Mouse (Mus musculus) liver, embryonic 11.5 days (tissue): ENCODE results near the gene Prrc2a. TPM values are rescaled to one million over a fixed set of nuclear protein-coding genes. Genes with fewer than 3 reads are reported as not detected.

Source experiments
- ATAC-seq: fragments of 200-750 bp; cut with Nextera tagmentation; replicated peaks from 2 replicates; pipeline ENCODE4 v1.8.0; 2017; ENCODE audit warnings: moderate number of reproducible peaks, mild to moderate bottlenecking, moderate TSS enrichment, moderate library complexity; ENCODE audit not compliant: low FRiP score
- DNase-seq: peaks from one replicate; pipeline ENCODE4 v3.0.0-alpha.2; 2017; ENCODE audit warnings: low spot score
- H3K27ac ChIP-seq: fragments of 300-500 bp; sonication (generic); 2 replicates; pipeline ENCODE4 v1.5.1; 2014; ENCODE audit warnings: mild to moderate bottlenecking, low read depth, low read length, control low read depth
- H3K27me3 ChIP-seq: fragments of 300-500 bp; sonication (generic); replicated peaks from 2 replicates; pipeline ENCODE4 v1.6.1; 2014; ENCODE audit warnings: low read length, mixed read lengths; ENCODE audit not compliant: control insufficient read depth, insufficient read depth
- H3K36me3 ChIP-seq: fragments of 300-500 bp; sonication (generic); 2 replicates; pipeline ENCODE4 v1.6.1; 2014; ENCODE audit warnings: mild to moderate bottlenecking, low read length, moderate library complexity, mixed read lengths; ENCODE audit not compliant: control insufficient read depth, insufficient read depth
- H3K4me1 ChIP-seq: fragments of 300-500 bp; sonication (generic); replicated peaks from 2 replicates; pipeline ENCODE4 v1.6.1; 2014; ENCODE audit warnings: low read length, mixed read lengths; ENCODE audit not compliant: control insufficient read depth, insufficient read depth
- H3K4me2 ChIP-seq: fragments of 300-500 bp; sonication (generic); 2 replicates; pipeline ENCODE4 v1.6.1; 2014; ENCODE audit warnings: mild to moderate bottlenecking, control low read depth, moderate library complexity
- H3K4me3 ChIP-seq: fragments of 300-500 bp; sonication (generic); 2 replicates; pipeline ENCODE4 v1.5.1; 2014; ENCODE audit warnings: low read depth, low read length, control low read depth
- H3K9ac ChIP-seq: fragments of 300-500 bp; sonication (generic); 2 replicates; pipeline ENCODE4 v1.6.1; 2014; ENCODE audit warnings: low read depth, low read length, control low read depth
- H3K9me3 ChIP-seq: fragments of 300-500 bp; sonication (generic); 2 replicates; pipeline ENCODE4 v1.6.1; 2016; ENCODE audit warnings: low read length, inconsistent platforms, mixed read lengths; ENCODE audit not compliant: control insufficient read depth
- WGBS: fragments of 180-500 bp; shearing (Covaris S2); extraction: QIAGEN DNeasy Blood & Tissue Kit; methylation state at CpG from one replicate; pipeline ENCODE4 v1.1.7; 2014; 5-methylcytosine and 5-hydroxymethylcytosine counted together
- polyA plus RNA-seq: library from polyadenylated mRNA; unstranded; fragments of >200 nt; fragmentation: Nextera tagmentation; extraction: Ambion mirVana; gene quantifications from 2 replicates; pipeline ENCODE4 v1.2.1, GENCODE M21; 2014

Gene Prrc2a
- polyA plus RNA-seq, 1 experiment from 2014 or later, result 205 TPM

GRCm38 (mm10) chr17:35161421-35161820, 3.3 kb downstream of the Prrc2a start:
- ATAC-seq (no peak), DNase-seq (no peak)
- Histone ChIP-seq H3K9me3 (no peaks in the 10 kb centered on the region), H3K4me1 (peaks cover 18% of the 10 kb centered on the region), H3K4me3 (peak overlapping the region; percentile 18; the same call in 1 of the 2 replicates), H3K36me3 (peaks cover 63% of the 10 kb centered on the region), H3K27me3 (no peaks in the 10 kb centered on the region), H3K4me2 (peak overlapping the region; percentile 97), H3K27ac (no peak overlapping the region), H3K9ac (no peak overlapping the region)
- WGBS, result 88% methylated on average over 11 of the region's 11 CpGs

DNA sequence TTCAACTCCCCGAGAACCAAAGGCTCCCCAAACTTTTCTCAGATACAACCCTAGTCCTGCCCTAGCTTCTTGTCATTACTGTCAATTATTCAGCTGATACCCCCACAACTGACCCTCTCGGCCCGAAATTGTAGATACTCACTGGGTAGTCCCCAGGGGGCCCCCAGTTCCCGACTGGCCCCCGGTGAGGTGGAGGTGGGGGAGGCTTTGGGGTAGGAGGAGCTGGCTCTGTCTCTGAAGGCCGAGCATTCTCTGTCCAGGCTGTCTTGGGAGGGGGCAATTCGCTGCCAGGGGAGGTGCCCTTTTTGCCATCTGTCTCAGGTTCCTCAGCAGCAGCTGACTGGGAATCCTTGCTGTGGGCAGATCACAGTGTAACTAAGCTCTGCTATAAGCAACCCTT, 5.1 kb downstream of the Prrc2a start:
- Histone ChIP-seq H3K9ac (no peak overlapping the region), H3K27ac (no peak overlapping the region), H3K4me1 (peaks cover 15% of the 10 kb centered on the region), H3K9me3 (no peaks in the 10 kb centered on the region), H3K4me2 (no peak overlapping the region), H3K4me3 (no peak overlapping the region), H3K36me3 (peaks cover 79% of the 10 kb centered on the region), H3K27me3 (no peaks in the 10 kb centered on the region)
- no peak for ATAC-seq
- 86% methylated on average over 7 of the region's 7 CpGs for WGBS
- no peak for DNase-seq

DNA sequence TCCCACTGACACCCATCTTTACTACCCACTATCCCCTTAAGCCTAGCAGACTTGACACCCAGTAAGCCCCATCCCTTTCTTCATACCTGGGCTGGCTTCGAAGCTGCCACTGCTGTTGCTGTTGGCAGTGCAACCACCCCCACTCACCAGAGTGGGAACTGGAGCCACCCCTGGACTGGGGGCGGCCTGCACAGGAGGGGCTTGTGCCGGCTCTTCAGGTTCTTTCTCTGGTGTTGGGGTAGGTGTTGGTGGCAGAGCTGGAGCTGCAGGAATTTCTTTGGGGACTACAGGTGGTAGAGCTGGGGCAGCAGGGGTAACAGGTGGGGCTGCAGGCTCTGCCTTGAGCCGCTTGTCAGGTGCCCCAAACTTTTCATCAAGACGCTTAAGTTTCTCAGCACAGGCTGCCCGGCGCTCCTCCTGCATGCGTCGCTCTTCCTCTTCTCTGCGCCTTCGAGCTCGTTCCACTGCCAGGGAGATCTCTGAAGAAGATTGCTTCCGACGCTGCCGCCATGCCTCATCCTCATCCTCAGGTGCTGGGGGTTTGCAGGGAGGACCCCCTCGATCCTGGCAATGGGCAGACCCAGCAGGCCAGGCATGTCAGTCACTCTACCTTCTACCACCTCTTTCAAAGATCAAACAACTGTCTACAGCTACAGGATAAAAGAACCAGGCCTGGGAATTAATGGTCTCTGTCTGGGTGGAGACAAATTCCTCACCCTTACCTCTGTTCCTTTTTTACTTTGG, 5.7 kb downstream of the Prrc2a start:
- WGBS, result 95% methylated on average over 16 of the region's 16 CpGs
- Histone ChIP-seq H3K9me3 (no peaks in the 10 kb centered on the region), H3K9ac (no peak overlapping the region; the same call in 1 of the 2 replicates), H3K36me3 (peaks cover 85% of the 10 kb centered on the region), H3K27ac (no peak overlapping the region), H3K4me1 (peaks cover 15% of the 10 kb centered on the region), H3K4me3 (no peak overlapping the region), H3K27me3 (no peaks in the 10 kb centered on the region), H3K4me2 (no peak overlapping the region)
- no peak for ATAC-seq
- no peak for DNase-seq

GRCm38 (mm10) chr17:35157661-35158175, 7.0 kb downstream of the Prrc2a start:
- H3K4me3 ChIP-seq, result no peak overlapping the region
- WGBS, result 92% methylated on average over 8 of the region's 8 CpGs
- no peaks in the 10 kb centered on the region for H3K9me3 ChIP-seq
- H3K9ac ChIP-seq, result no peak overlapping the region
- H3K27me3 ChIP-seq, result no peaks in the 10 kb centered on the region
- DNase-seq (no peak), ATAC-seq (no peak)
- H3K36me3 ChIP-seq, result peaks cover 96% of the 10 kb centered on the region
- H3K4me2 ChIP-seq, result no peak overlapping the region
- H3K27ac ChIP-seq, result no peak overlapping the region
- peaks cover 11% of the 10 kb centered on the region for H3K4me1 ChIP-seq

DNA sequence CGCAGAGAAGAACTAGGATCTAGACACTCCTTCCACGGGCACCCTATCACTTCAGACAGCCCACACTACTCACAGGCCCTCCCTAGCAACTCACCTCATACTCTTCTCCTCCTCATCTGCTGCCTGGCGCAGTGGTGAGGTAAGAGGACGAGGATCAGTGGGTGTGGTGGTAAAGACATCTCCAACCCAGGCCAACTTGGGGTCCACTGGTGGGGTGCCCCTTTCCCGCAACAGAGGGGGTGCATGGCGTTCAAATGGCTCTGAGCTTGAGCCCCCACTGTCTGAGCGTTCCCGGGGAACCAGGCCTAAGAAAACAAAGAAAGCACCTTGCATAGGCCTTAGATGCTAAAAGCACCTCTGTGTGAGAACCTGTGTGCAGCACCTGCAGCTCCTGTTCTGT, 7.4 kb downstream of the Prrc2a start:
- Histone ChIP-seq H3K4me3 (no peak overlapping the region), H3K4me1 (peaks cover 7% of the 10 kb centered on the region), H3K27me3 (no peaks in the 10 kb centered on the region), H3K36me3 (peaks cover 98% of the 10 kb centered on the region), H3K4me2 (no peak overlapping the region), H3K9me3 (no peaks in the 10 kb centered on the region), H3K27ac (no peak overlapping the region), H3K9ac (no peak overlapping the region)
- WGBS, result 93% methylated on average over 8 of the region's 8 CpGs
- DNase-seq, result no peak
- ATAC-seq, result no peak

- no peaks in the 10 kb centered on the region for H3K27me3 ChIP-seq
- no peak for DNase-seq
- no peak overlapping the region for H3K27ac ChIP-seq
- WGBS, result 91% methylated on average over 33 of the region's 33 CpGs
- H3K4me3 ChIP-seq, result no peak overlapping the region
- peaks cover under 1% of the 10 kb centered on the region; the same call in 1 of the 2 replicates for H3K4me1 ChIP-seq
- no peak overlapping the region for H3K9ac ChIP-seq
- H3K4me2 ChIP-seq, result no peak overlapping the region
- H3K36me3 ChIP-seq, result peaks cover 96% of the 10 kb centered on the region
- ATAC-seq, result no peak
- no peaks in the 10 kb centered on the region for H3K9me3 ChIP-seq
Observed at GRCm38 (mm10) chr17:35156461-35157200, 8.1 kb downstream of the Prrc2a start.

DNA sequence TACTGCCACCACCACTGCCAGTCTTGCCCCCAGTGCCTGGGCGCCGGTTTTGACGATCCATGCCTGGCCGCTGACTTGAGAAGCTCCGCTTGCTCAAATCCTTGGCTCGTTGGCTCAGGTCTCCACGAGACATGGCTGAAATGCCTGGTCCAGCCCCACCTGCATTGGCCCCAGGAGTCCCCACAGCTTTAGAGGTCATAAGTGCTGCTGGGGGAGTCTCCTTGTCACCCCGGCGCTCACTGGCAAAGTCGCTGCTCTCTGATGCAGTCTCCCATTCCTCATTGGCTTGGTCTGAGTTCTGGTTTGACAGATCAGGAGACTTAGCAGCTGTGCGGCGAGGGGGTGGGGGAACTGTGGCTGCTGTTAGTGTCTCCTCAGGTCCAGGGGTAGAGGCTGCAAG, 9.2 kb downstream of the Prrc2a start:
- Histone ChIP-seq H3K4me3 (no peak overlapping the region), H3K4me2 (no peak overlapping the region), H3K9me3 (no peaks in the 10 kb centered on the region), H3K9ac (no peak overlapping the region), H3K27ac (no peak overlapping the region), H3K4me1 (no peaks in the 10 kb centered on the region; the same call in 1 of the 2 replicates), H3K36me3 (peaks cover 94% of the 10 kb centered on the region), H3K27me3 (no peaks in the 10 kb centered on the region)
- ATAC-seq (no peak), DNase-seq (no peak)
- 94% methylated on average over 12 of the region's 12 CpGs for WGBS

DNA sequence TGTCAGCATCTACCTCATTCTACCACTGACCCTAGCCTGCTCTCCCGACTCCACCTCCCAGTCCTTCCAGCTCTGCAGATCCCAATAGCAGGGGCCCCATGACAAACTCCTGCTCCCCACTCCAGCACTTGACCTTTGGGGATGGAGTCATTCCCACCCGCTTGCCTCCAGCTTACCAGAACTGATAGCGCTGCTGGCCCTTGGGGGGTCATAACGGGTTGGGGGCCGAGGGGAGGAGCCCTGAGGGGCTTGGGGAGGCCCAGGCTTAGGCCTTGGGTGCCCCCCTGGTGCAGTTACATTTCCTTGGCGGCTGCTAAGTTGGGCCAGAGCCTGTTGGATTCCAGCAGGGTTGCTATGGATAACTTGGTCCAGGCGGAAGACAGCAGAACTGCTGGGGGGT, 10.1 kb downstream of the Prrc2a start:
- no peak overlapping the region for H3K27ac ChIP-seq
- H3K4me1 ChIP-seq, result no peaks in the 10 kb centered on the region; the same call in 1 of the 2 replicates
- H3K36me3 ChIP-seq, result peaks cover 94% of the 10 kb centered on the region
- H3K4me2 ChIP-seq, result no peak overlapping the region
- WGBS, result 87% methylated on average over 7 of the region's 7 CpGs
- ATAC-seq (no peak), DNase-seq (no peak)
- H3K27me3 ChIP-seq, result no peaks in the 10 kb centered on the region
- H3K9ac ChIP-seq, result no peak overlapping the region
- H3K9me3 ChIP-seq, result no peaks in the 10 kb centered on the region
- no peak overlapping the region for H3K4me3 ChIP-seq
